Mouse (Mus musculus) kidney, adult 2 months (tissue): Measurements from ENCODE around the gene Cd86. TPM values are rescaled to one million over a fixed set of nuclear protein-coding genes. Genes with fewer than 3 reads are reported as not detected.

Source experiments
- DNase-seq: peaks from one replicate; pipeline ENCODE4 v3.0.0; 2021
- H3K27ac ChIP-seq: fragments of 200-500 bp; 2 replicates; pipeline ENCODE4 v1.5.1; 2012; ENCODE audit warnings: low read depth, low read length, control low read depth, inconsistent platforms; ENCODE audit not compliant: insufficient read depth
- H3K27me3 ChIP-seq: fragments of 200-500 bp; replicated peaks from 2 replicates; pipeline ENCODE4 v1.6.1; 2012; ENCODE audit warnings: mild to moderate bottlenecking, moderate library complexity, low read length, inconsistent platforms; ENCODE audit not compliant: control insufficient read depth, insufficient read depth
- H3K36me3 ChIP-seq: fragments of 200-500 bp; 2 replicates; pipeline ENCODE4 v1.6.1; 2012; ENCODE audit warnings: mild to moderate bottlenecking, moderate library complexity, low read length, inconsistent platforms; ENCODE audit not compliant: control insufficient read depth, insufficient read depth
- H3K4me1 ChIP-seq: fragments of 200-500 bp; 2 replicates; pipeline ENCODE4 v1.6.1; 2011; ENCODE audit warnings: low read length; ENCODE audit not compliant: control insufficient read depth, insufficient read depth
- H3K4me3 ChIP-seq: fragments of 200-500 bp; 2 replicates; pipeline ENCODE4 v1.5.1; 2011; ENCODE audit warnings: mild to moderate bottlenecking, low read depth, low read length, control low read depth; ENCODE audit not compliant: insufficient read depth
- CTCF ChIP-seq: fragments of 200-500 bp; conservative IDR thresholded peaks from 2 replicates; pipeline ENCODE4 v1.5.1; 2011; ENCODE audit warnings: low read depth, mild to moderate bottlenecking, control low read depth, low read length, moderate library complexity, mixed read lengths; ENCODE audit not compliant: insufficient read depth, insufficient read length
- POLR2A ChIP-seq: fragments of 200-500 bp; IDR thresholded peaks from one replicate; pipeline ENCODE4 v1.6.1; 2011; ENCODE audit warnings: low read depth, low read length, control low read depth
- WGBS: fragments of 180-500 bp; shearing (Covaris S2); methylation state at CpG from one replicate; pipeline ENCODE4 v1.1.7; 2018; 5-methylcytosine and 5-hydroxymethylcytosine counted together
- polyA plus RNA-seq: library from polyadenylated mRNA; depleted of rRNA; stranded (reverse); fragments of >200 nt; gene quantifications from 2 replicates; pipeline ENCODE4 v1.2.3, GENCODE M21; 2012

Cd86 gene
- polyA plus RNA-seq, 1 experiment: 2.3 TPM

GRCm38 (mm10) chr16:36661330-36661729 lies 4.6 kb downstream of the Cd86 start:
- H3K36me3 ChIP-seq: no peaks in the 10 kb centered on the region
- TF ChIP-seq POLR2A: no peak
- TF ChIP-seq CTCF: no peak
- H3K4me3 ChIP-seq: no peak overlapping the region
- DNase-seq: no peak
- H3K4me1 ChIP-seq: no peaks in the 10 kb centered on the region
- no peak overlapping the region for H3K27ac ChIP-seq
- 76% methylated on average over 10 of the region's 10 CpGs for WGBS
- no peaks in the 10 kb centered on the region for H3K27me3 ChIP-seq

- no peak for DNase-seq
- no peak overlapping the region for H3K4me3 ChIP-seq
- WGBS: 77% methylated on average over 4 of the region's 4 CpGs
- H3K27me3 ChIP-seq: no peaks in the 10 kb centered on the region
- no peak overlapping the region for H3K27ac ChIP-seq
- no peaks in the 10 kb centered on the region for H3K4me1 ChIP-seq
- TF ChIP-seq CTCF (no peak), POLR2A (no peak)
- H3K36me3 ChIP-seq: no peaks in the 10 kb centered on the region
Observed at GRCm38 (mm10) chr16:36655910-36656309, 10.0 kb downstream of the Cd86 start.

- TF ChIP-seq POLR2A (no peak), CTCF (no peak)
- Histone ChIP-seq H3K27ac (no peak overlapping the region), H3K4me1 (no peaks in the 10 kb centered on the region), H3K36me3 (no peaks in the 10 kb centered on the region), H3K27me3 (no peaks in the 10 kb centered on the region), H3K4me3 (no peak overlapping the region)
- no peak for DNase-seq
- WGBS: 87% methylated on average over 1 of the region's 1 CpGs
Observed at GRCm38 (mm10) chr16:36655199-36655598, 10.7 kb downstream of the Cd86 start.

GRCm38 (mm10) chr16:36651174-36651766 lies 14.6 kb downstream of the Cd86 start:
- Histone ChIP-seq H3K4me1 (no peaks in the 10 kb centered on the region), H3K27me3 (no peaks in the 10 kb centered on the region), H3K27ac (no peak overlapping the region), H3K4me3 (no peak overlapping the region), H3K36me3 (no peaks in the 10 kb centered on the region)
- DNase-seq: no peak
- 75% methylated on average over 6 of the region's 6 CpGs for WGBS
- TF ChIP-seq POLR2A (no peak), CTCF (no peak)

- TF ChIP-seq CTCF (no peak), POLR2A (no peak)
- H3K27ac ChIP-seq: no peak overlapping the region
- H3K27me3 ChIP-seq: no peaks in the 10 kb centered on the region
- H3K4me1 ChIP-seq: no peaks in the 10 kb centered on the region
- DNase-seq: no peak
- H3K4me3 ChIP-seq: no peak overlapping the region
- 76% methylated on average over 4 of the region's 4 CpGs for WGBS
- no peaks in the 10 kb centered on the region for H3K36me3 ChIP-seq
Observed at GRCm38 (mm10) chr16:36650511-36650910, 15.4 kb downstream of the Cd86 start.

GRCm38 (mm10) chr16:36649304-36649703 lies 16.6 kb downstream of the Cd86 start:
- H3K4me3 ChIP-seq: no peak overlapping the region
- H3K36me3 ChIP-seq: no peaks in the 10 kb centered on the region
- TF ChIP-seq POLR2A: no peak
- no peak for TF ChIP-seq CTCF
- DNase-seq: no peak
- no peak overlapping the region for H3K27ac ChIP-seq
- WGBS: 59% methylated on average over 3 of the region's 3 CpGs
- H3K4me1 ChIP-seq: no peaks in the 10 kb centered on the region
- H3K27me3 ChIP-seq: no peaks in the 10 kb centered on the region

- TF ChIP-seq CTCF (no peak), POLR2A (no peak)
- Histone ChIP-seq H3K27ac (no peak overlapping the region), H3K4me1 (no peaks in the 10 kb centered on the region), H3K36me3 (no peaks in the 10 kb centered on the region), H3K4me3 (no peak overlapping the region), H3K27me3 (no peaks in the 10 kb centered on the region)
- 84% methylated on average over 6 of the region's 6 CpGs for WGBS
- DNase-seq: no peak
Observed at GRCm38 (mm10) chr16:36645124-36645523, 20.8 kb downstream of the Cd86 start.
